Mouse (Mus musculus): ENCODE measurements around the gene Rgs7. TPM values are rescaled to one million over a fixed set of nuclear protein-coding genes. Genes with fewer than 3 reads are reported as not detected.

The Rgs7 gene
- total RNA-seq, 2 experiments from 2014 or later = 76.8 to 80.3 TPM

DNA sequence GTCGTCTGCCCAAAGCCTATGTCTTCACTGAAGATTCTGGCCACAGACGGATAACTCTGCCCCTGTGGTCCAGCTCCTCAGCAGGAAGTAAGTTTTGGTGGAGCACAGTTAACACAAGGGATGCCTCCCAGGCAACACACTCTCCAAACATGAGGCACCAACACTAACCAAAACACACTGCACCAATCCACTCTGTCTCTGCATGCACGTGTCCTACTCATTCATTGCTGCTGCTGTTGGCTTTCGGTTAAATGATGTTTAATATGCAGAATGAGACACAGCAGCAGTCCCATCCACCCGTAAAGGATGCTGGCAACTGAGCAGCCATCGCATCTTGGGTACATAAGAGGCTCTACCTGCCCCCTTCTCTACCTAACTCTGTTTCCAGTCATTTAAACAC, 59.2 kb downstream of the Rgs7 start:
- DNase-seq (ENCODE audit: extremely low spot score in 1 of 2, low spot score in 1 of 2) = no peak

DNA sequence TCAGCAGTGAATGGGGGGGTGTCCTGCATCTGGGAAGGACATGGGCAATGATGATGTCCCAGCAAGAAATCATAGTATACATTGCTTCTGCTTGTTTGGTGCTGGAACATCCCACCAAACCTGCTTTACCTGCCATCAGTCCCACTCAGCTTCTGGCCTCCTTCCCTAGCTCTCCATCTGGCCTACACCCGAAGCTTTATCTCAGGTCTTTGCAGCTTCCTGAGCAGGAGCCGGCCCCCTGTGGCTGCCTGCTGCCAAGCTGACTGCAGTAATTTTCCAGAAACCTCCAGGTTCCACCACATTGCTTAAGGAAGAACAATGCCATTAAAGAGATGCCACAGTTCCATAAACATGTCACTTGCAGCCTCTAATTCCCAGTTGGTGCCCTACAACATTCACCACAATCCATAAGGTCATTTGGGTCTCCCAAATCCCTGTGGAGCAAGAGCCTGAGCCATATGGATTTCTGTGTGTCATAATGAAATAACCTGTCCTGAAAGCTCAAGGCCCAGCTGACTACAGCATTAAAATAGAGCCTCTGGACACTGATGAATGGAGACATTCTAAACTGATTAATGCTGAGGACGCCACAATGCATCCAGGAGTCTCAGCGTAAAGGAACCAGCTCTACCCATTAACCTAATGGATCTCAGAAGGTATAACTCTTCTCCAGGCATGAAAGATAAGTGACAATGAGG, 60.8 kb downstream of the Rgs7 start:
- DNase-seq (ENCODE audit: extremely low spot score in 1 of 2, low spot score in 1 of 2) = no peak

- DNase-seq (ENCODE audit: extremely low spot score in 1 of 2, low spot score in 1 of 2) = no peak
These were observed 65.2 kb downstream of the Rgs7 start for GRCm38 (mm10) chr1:175427112-175427511.

DNA sequence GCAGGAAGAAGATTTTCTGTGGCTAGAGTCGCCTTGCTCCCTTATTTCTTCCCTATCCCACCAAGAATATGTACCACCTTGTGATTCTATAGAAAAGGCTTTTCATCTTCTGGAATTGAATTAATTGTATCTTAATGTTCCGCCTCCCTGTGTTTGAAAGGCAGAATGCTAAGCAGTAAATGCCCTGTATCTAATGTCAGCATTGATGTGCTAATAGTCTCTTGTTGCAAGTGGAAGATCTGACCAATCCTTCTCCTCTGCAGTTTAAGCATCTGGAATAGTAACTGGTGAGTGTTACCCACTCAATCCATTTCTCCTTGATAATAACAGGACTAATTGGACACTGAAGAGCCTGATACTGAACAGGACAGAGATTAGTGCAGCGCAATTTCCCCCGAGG, 65.9 kb downstream of the Rgs7 start:
- DNase-seq (ENCODE audit: extremely low spot score in 1 of 2, low spot score in 1 of 2) = no peak

DNA sequence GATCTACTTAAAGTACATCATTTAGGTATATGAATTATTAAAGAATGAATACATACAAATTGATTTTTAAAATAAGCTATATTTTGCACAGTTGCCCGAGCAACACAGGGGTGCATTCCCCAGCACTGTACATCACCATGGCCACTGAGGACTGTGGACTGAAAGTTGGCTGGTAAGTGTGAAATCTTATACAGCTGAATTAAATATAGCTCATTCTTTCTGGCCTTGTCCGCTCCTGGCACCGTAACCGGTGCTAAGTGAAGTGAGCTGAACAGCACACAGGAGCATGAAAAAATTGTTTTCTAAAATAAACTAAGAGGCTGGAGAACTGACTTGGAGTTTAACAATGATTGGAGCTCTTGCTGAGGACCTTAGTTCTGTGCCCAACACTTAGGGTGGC, 71.4 kb downstream of the Rgs7 start:
- DNase-seq (ENCODE audit: extremely low spot score in 1 of 2, low spot score in 1 of 2) = peak in 1 of 2 experiments; percentile 5

DNA sequence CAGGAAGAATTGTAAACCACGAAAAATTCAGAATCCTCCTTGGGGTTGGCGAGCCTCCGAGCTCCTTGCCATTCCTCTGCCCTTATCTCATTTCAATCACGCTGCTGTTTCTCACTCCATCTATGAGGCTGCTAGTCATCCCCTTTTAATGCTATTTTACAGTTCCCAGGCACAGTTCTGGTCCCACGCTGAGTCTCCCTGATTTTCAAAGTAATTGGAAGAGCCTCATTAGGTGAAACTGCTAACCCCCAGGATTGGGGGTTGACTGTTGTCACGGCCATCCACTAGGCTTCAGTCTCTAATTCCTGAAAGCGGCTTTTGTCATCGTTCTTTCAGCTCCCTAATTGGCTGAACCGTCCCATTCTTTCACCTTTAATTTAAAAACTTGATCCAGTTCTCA, 76.6 kb downstream of the Rgs7 start:
- DNase-seq (ENCODE audit: extremely low spot score in 1 of 2, low spot score in 1 of 2) = no peak

DNA sequence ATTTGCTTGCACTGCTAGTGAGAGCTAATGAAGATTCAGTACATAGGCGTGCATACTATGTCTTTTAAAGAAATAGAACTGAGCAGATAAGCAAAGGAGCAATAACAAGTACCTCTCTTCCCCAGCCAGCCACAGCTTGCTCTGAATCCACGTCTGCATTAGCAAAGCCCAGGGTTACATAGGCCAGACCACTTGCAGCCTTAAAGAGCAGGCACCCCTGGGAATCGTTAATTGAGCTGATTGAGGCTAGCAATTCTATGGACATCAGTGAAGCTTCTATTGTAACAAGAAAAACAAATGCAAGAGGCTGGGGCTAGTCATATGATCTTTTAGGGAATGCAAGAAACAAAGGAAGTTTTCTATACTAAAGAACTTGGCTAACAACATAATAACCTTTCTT, 81.9 kb downstream of the Rgs7 start:
- DNase-seq (ENCODE audit: extremely low spot score in 1 of 2, low spot score in 1 of 2) = no peak

GRCm38 (mm10) chr1:175391894-175392293, 100.4 kb downstream of the Rgs7 start:
- DNase-seq (ENCODE audit: extremely low spot score in 1 of 2, low spot score in 1 of 2) = no peak

DNA sequence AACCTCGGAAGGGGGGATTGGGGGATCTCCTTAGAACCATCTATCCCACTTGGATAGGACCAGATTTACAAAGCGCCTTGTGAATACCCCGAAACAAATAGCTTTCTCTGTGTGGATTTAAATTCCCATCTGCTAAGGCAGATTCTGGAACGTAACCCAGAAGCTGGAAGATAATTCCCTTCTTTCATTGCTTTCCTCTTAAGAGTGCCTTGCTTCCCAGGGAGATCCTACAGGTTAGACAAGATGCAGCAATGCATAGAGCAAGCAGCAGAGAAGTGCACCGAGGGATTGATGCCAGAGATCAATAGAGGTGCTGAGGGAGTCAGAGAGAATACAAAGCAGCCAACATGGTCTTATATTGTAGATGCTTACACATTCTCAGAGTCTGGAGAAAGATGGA, 103.0 kb downstream of the Rgs7 start:
- no peak for DNase-seq (ENCODE audit: extremely low spot score in 1 of 2, low spot score in 1 of 2)

DNA sequence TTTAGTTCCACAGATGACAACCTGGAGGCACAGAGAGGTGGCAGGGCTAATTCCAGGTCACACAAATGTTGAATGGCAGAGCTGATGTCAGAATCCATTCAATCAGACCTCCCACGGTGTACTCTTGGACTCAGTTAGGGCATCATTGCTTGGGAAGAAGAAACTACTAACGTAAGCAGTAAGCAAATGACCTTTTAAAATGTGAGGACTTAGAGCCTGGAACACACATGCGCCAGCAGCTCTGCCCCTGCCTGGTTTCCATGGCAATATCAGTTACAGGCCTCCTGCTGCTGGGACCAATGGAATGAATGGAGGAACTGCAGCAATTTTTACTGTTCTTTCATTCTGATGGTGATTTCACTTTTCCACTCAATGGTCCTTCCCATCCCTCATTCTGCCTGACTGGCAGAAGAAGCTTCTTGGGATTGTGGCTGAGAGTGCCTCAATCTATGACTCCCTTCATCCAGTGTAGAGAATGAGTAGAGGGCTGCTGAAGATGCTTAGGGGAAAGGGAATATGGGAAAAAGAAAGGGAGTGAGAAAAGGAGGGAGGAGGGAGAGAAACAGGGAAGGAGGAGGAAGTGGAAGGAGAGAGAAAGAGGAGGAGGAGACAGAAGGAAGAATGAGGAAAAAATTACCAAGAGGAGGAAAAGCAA, 106.6 kb downstream of the Rgs7 start:
- DNase-seq (ENCODE audit: extremely low spot score in 1 of 2, low spot score in 1 of 2) = no peak

DNA sequence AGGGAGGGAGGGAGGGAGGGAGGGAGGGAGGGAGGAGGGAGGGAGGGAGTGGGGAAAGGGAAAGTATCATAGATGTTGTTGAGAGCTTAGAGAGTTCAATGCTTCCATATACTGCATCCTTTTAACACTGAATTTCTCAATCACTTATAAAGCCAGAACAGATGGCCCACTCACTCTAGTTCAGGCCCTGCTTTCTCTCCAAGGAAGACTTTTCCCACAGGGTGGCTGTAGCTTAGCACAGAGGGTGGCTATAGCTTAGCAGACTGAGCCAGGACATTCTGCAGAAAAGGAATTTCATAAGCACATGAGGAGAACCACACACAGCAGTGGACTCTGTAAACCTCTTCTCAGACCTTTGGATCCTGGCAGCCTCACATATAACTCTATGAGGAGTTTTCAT, 119.7 kb downstream of the Rgs7 start:
- DNase-seq (ENCODE audit: extremely low spot score in 1 of 2, low spot score in 1 of 2) = no peak

DNA sequence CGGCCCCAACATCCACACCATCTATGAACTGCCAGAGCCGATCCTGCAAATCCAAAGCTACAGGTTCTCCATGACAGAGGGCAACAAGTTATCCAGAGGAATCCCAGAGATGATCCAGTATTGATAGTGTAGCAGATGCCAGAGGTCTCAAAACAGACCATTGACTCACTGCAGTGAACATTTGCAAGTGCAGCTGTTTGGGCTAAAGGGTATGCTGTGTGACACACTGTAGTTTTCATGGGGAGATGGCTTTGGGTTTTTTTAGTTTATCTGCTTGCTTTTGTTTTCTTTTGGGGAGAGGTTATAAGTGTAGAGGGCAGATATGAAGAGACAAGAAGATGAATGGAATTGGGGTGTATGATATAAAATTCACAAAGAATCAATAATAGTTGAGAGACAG, 124.2 kb downstream of the Rgs7 start:
- DNase-seq (ENCODE audit: extremely low spot score in 1 of 2, low spot score in 1 of 2) = no peak

- DNase-seq (ENCODE audit: extremely low spot score in 1 of 2, low spot score in 1 of 2) = no peak
These were observed 128.7 kb downstream of the Rgs7 start for GRCm38 (mm10) chr1:175363606-175364005.

- no peak for DNase-seq (ENCODE audit: extremely low spot score in 1 of 2, low spot score in 1 of 2)
These were observed 132.6 kb downstream of the Rgs7 start for GRCm38 (mm10) chr1:175359411-175360366.

DNA sequence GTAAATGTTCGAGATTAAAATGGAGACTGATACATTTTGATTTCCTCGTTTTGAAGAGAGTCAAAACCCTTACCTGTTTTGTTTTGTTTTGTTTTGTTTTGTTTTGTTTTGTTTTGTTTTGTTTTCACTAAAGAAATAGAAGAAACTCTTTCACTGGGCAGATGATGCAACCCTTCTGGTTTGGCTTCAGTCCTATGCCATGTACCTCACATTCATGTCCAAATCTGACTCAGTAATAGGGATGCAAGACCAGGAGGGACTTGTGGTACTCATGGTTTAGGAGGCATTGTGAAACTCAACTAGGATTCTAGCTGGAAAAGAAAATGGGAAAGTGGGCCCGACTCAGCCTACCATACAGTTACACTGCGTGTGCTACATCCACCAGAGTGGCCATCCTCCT, 139.4 kb downstream of the Rgs7 start:
- no peak for DNase-seq (ENCODE audit: extremely low spot score in 1 of 2, low spot score in 1 of 2)

- DNase-seq (ENCODE audit: extremely low spot score in 1 of 2, low spot score in 1 of 2) = no peak
These were observed 146.1 kb downstream of the Rgs7 start for GRCm38 (mm10) chr1:175346162-175346561.

DNA sequence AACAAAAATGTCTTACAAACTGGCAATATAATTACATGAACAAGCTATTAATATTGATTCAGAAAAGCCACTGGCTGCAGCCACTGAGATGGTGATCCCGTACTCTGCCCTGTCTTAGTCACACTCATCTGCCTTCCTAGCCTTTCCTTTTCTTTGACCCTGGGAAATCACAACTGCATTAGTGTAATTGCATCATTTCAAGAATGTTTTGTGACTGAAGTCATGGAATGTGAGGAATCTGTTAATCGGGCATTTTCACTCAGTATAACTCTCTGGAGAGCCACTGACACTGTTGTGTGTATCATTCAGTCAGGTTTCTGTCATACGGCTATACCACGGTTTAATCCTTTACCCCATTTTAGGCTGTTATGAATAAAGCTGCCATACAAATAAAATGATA, 156.1 kb downstream of the Rgs7 start:
- no peak for DNase-seq (ENCODE audit: extremely low spot score in 1 of 2, low spot score in 1 of 2)

DNA sequence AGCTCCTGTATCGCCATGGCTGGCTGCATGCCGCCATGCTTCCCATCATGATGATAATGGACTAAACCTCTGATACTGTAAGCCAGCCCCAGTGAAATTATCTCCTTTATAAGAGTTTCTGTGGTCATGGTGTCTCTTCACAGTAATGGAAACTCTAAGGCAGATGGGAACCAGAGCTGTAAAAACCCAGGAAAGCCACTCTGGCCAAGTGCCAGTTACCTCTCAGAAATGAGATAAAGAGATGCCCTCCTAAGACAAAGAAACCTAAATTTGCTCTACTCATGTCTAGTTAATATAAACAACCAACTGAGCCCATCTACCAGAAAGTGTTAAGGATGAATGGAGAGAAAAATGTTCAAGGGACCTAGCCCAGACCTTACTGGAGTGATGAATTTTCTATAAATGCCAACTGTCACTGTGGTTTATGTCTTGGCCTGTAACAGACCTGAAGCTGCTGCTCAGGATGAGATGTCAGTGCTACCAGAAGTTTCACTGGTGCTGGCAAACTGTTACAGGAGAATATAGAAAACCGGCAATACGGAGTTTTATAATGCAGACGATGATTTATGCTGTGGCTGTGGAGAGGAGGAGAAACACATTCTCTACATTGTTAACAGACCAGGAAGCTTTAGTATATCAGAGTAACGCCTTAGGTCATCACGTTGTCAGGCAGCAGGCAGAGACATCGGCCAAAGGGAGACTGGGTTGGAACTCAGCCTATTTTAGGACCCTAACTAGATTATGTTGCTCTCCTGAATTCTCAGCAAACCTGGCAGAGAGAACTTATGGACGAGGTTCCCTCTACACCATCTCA, 159.1 kb downstream of the Rgs7 start:
- no peak for DNase-seq (ENCODE audit: extremely low spot score in 1 of 2, low spot score in 1 of 2)

GRCm38 (mm10) chr1:175329934-175330471, 162.3 kb downstream of the Rgs7 start:
- no peak for DNase-seq (ENCODE audit: extremely low spot score in 1 of 2, low spot score in 1 of 2)

GRCm38 (mm10) chr1:175322781-175323180, 169.5 kb downstream of the Rgs7 start:
- DNase-seq (ENCODE audit: extremely low spot score in 1 of 2, low spot score in 1 of 2) = no peak
